Mouse (Mus musculus) limb, embryonic 14.5 days (tissue): ENCODE data around the gene Olfr681. TPM values are rescaled to one million over a fixed set of nuclear protein-coding genes. Genes with fewer than 3 reads are reported as not detected.

Experiments
- ATAC-seq: fragments of 200-750 bp; cut with Nextera tagmentation; 2 replicates; pipeline ENCODE4 v1.8.0; 2017; ENCODE audit warnings: low read depth, moderate number of reproducible peaks, moderate TSS enrichment; ENCODE audit not compliant: low FRiP score
- DNase-seq: peaks from one replicate; pipeline ENCODE4 v3.0.0-alpha.2; 2015; ENCODE audit warnings: low spot score
- H3K27ac ChIP-seq: fragments of 300-500 bp; sonication (generic); replicated peaks from 2 replicates; pipeline ENCODE4 v1.5.1; 2014; ENCODE audit warnings: low read depth, mild to moderate bottlenecking, low read length, moderate library complexity, mixed read lengths
- H3K27me3 ChIP-seq: fragments of 300-500 bp; sonication (generic); 2 replicates; pipeline ENCODE4 v1.6.1; 2014; ENCODE audit warnings: low read length, mixed read lengths; ENCODE audit not compliant: control insufficient read depth, insufficient read depth
- H3K36me3 ChIP-seq: fragments of 300-500 bp; sonication (generic); 2 replicates; pipeline ENCODE4 v1.6.1; 2014; ENCODE audit warnings: mild to moderate bottlenecking, low read length, moderate library complexity, mixed read lengths; ENCODE audit not compliant: control insufficient read depth, insufficient read depth
- H3K4me1 ChIP-seq: fragments of 300-500 bp; sonication (generic); 2 replicates; pipeline ENCODE4 v1.6.1; 2014; ENCODE audit warnings: antibody characterized with exemption, low read length, mixed read lengths; ENCODE audit not compliant: control insufficient read depth, insufficient read depth
- H3K4me2 ChIP-seq: fragments of 300-500 bp; sonication (generic); replicated peaks from 2 replicates; pipeline ENCODE4 v1.6.1; 2014; ENCODE audit warnings: low read depth, mild to moderate bottlenecking, low read length, moderate library complexity; ENCODE audit not compliant: severe bottlenecking
- H3K4me3 ChIP-seq: fragments of 300-500 bp; sonication (generic); replicated peaks from 2 replicates; pipeline ENCODE4 v1.5.1; 2014; ENCODE audit warnings: low read length
- H3K9ac ChIP-seq: fragments of 300-500 bp; sonication (generic); 2 replicates; pipeline ENCODE4 v1.6.1; 2014; ENCODE audit warnings: mild to moderate bottlenecking, low read depth, low read length, moderate library complexity; ENCODE audit not compliant: severe bottlenecking
- H3K9me3 ChIP-seq: fragments of 300-500 bp; sonication (generic); 2 replicates; pipeline ENCODE4 v1.6.1; 2016; ENCODE audit warnings: low read length; ENCODE audit not compliant: control insufficient read depth
- POLR2A ChIP-seq: fragments of 200-500 bp; IDR thresholded peaks from 2 replicates; pipeline ENCODE4 v1.8.0; 2012; ENCODE audit warnings: inconsistent platforms, mild to moderate bottlenecking, moderate library complexity, borderline replicate concordance; ENCODE audit not compliant: insufficient read depth, insufficient read length; ENCODE audit errors: extremely low read depth
- WGBS: fragments of 180-500 bp; shearing (Covaris S2); extraction: QIAGEN DNeasy Blood & Tissue Kit; methylation state at CpG from one replicate; pipeline ENCODE4 v1.1.7; 2014; 5-methylcytosine and 5-hydroxymethylcytosine counted together
- polyA plus RNA-seq, 2 experiments: library from polyadenylated mRNA; depleted of rRNA in 1 of 2; stranded (reverse) in 1 of 2; unstranded in 1 of 2; fragments of >200 nt; fragmentation: Nextera tagmentation in 1 of 2; extraction: Ambion mirVana in 1 of 2; gene quantifications; 2 replicates each; pipeline versions ENCODE4 v1.2.1 to v1.2.3; 2012 to 2014

The Olfr681 gene
- polyA plus RNA-seq, 2 experiments = not detected

DNA sequence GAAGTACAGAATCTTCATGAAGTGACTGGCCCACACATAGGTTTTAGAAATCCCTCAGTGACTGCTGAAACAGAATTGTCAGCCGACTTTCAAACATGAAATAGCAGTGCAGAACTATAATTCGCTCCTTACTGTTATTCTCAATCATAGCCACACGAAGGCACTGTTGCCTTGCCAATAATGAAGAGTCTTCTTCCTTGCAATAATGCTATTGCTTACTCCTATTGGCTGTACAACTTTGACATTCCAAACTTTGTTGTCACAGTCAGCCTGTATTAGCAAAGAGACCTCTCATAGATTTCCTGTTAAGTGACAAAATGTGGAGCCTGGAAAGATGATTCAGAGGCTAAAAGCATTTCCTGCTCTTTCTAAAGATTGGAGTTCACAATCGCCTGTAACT is 54.1 kb downstream of the Olfr681 start:
- no peaks in the 10 kb centered on the region for H3K4me1 ChIP-seq
- H3K9ac ChIP-seq = no peak overlapping the region
- no peak overlapping the region for H3K4me3 ChIP-seq
- WGBS = 54% methylated on average over 4 of the region's 4 CpGs
- H3K27me3 ChIP-seq = no peaks in the 10 kb centered on the region
- no peak overlapping the region for H3K27ac ChIP-seq
- H3K9me3 ChIP-seq = no peaks in the 10 kb centered on the region
- ATAC-seq (no peak), DNase-seq (peak; percentile 7)
- no peaks in the 10 kb centered on the region for H3K36me3 ChIP-seq
- no peak overlapping the region for H3K4me2 ChIP-seq
- TF ChIP-seq POLR2A = no peak

Other genes with a start within 250 kb of the Olfr681 start
- not detected in 2 replicates for gene Olfr665, start 238.8 kb upstream of the Olfr681 start, polyA plus RNA-seq (2012; rRNA removed)
- gene Olfr665, start 238.8 kb upstream of the Olfr681 start, polyA plus RNA-seq (2014; fragmentation: Nextera tagmentation; extraction: Ambion mirVana) = not detected in 2 replicates
- gene Olfr666, start 220.9 kb upstream of the Olfr681 start, polyA plus RNA-seq (2012; rRNA removed) = not detected in 2 replicates
- gene Olfr666, start 220.9 kb upstream of the Olfr681 start, polyA plus RNA-seq (2014; fragmentation: Nextera tagmentation; extraction: Ambion mirVana) = not detected in 2 replicates
- not detected in 2 replicates for gene Olfr667, start 195.4 kb upstream of the Olfr681 start, polyA plus RNA-seq (2012; rRNA removed)
- gene Olfr667, start 195.4 kb upstream of the Olfr681 start, polyA plus RNA-seq (2014; fragmentation: Nextera tagmentation; extraction: Ambion mirVana) = not detected in 2 replicates
- gene Olfr668, start 188.8 kb upstream of the Olfr681 start, polyA plus RNA-seq (2012; rRNA removed) = not detected in 2 replicates
- gene Olfr668, start 188.8 kb upstream of the Olfr681 start, polyA plus RNA-seq (2014; fragmentation: Nextera tagmentation; extraction: Ambion mirVana) = not detected in 2 replicates
- 0.10 TPM in 1 of 2 replicates, not detected in the other for gene Olfr669, start 182.6 kb upstream of the Olfr681 start, polyA plus RNA-seq (2012; rRNA removed)
- not detected in 2 replicates for gene Olfr669, start 182.6 kb upstream of the Olfr681 start, polyA plus RNA-seq (2014; fragmentation: Nextera tagmentation; extraction: Ambion mirVana)
- gene Olfr670, start 154.2 kb upstream of the Olfr681 start, polyA plus RNA-seq (2012; rRNA removed) = not detected in 2 replicates
- 0.07 and 0.14 TPM in 2 replicates for gene Olfr670, start 154.2 kb upstream of the Olfr681 start, polyA plus RNA-seq (2014; fragmentation: Nextera tagmentation; extraction: Ambion mirVana)
- not detected in 2 replicates for gene Olfr671, start 137.7 kb upstream of the Olfr681 start, polyA plus RNA-seq (2012; rRNA removed)
- not detected in 2 replicates for gene Olfr671, start 137.7 kb upstream of the Olfr681 start, polyA plus RNA-seq (2014; fragmentation: Nextera tagmentation; extraction: Ambion mirVana)
- not detected in 2 replicates for gene Olfr672, start 114.8 kb upstream of the Olfr681 start, polyA plus RNA-seq (2012; rRNA removed)
- not detected in 2 replicates for gene Olfr672, start 114.8 kb upstream of the Olfr681 start, polyA plus RNA-seq (2014; fragmentation: Nextera tagmentation; extraction: Ambion mirVana)
- gene Olfr675, start 88.4 kb upstream of the Olfr681 start, polyA plus RNA-seq (2012; rRNA removed) = not detected in 2 replicates
- not detected in 2 replicates for gene Olfr675, start 88.4 kb upstream of the Olfr681 start, polyA plus RNA-seq (2014; fragmentation: Nextera tagmentation; extraction: Ambion mirVana)
- gene Olfr676, start 84.1 kb upstream of the Olfr681 start, polyA plus RNA-seq (2012; rRNA removed) = not detected in 2 replicates
- not detected in 2 replicates for gene Olfr676, start 84.1 kb upstream of the Olfr681 start, polyA plus RNA-seq (2014; fragmentation: Nextera tagmentation; extraction: Ambion mirVana)
- gene Olfr677, start 65.5 kb upstream of the Olfr681 start, polyA plus RNA-seq (2012; rRNA removed) = not detected in 2 replicates
- not detected in 2 replicates for gene Olfr677, start 65.5 kb upstream of the Olfr681 start, polyA plus RNA-seq (2014; fragmentation: Nextera tagmentation; extraction: Ambion mirVana)
- not detected in 2 replicates for gene Olfr678, start 52.4 kb upstream of the Olfr681 start, polyA plus RNA-seq (2012; rRNA removed)
- not detected in 2 replicates for gene Olfr678, start 52.4 kb upstream of the Olfr681 start, polyA plus RNA-seq (2014; fragmentation: Nextera tagmentation; extraction: Ambion mirVana)
- not detected in 2 replicates for gene Olfr679, start 35.6 kb upstream of the Olfr681 start, polyA plus RNA-seq (2012; rRNA removed)
- gene Olfr679, start 35.6 kb upstream of the Olfr681 start, polyA plus RNA-seq (2014; fragmentation: Nextera tagmentation; extraction: Ambion mirVana) = not detected in 2 replicates
- not detected in 2 replicates for gene Olfr680-ps1, start 24.0 kb upstream of the Olfr681 start, polyA plus RNA-seq (2012; rRNA removed)
- gene Olfr680-ps1, start 24.0 kb upstream of the Olfr681 start, polyA plus RNA-seq (2014; fragmentation: Nextera tagmentation; extraction: Ambion mirVana) = not detected in 2 replicates
- gene Olfr683, start 30.2 kb downstream of the Olfr681 start, polyA plus RNA-seq (2012; rRNA removed) = not detected in 2 replicates
- gene Olfr683, start 30.2 kb downstream of the Olfr681 start, polyA plus RNA-seq (2014; fragmentation: Nextera tagmentation; extraction: Ambion mirVana) = not detected in 2 replicates
- gene Olfr684, start 46.8 kb downstream of the Olfr681 start, polyA plus RNA-seq (2012; rRNA removed) = not detected in 2 replicates
- not detected in 2 replicates for gene Olfr684, start 46.8 kb downstream of the Olfr681 start, polyA plus RNA-seq (2014; fragmentation: Nextera tagmentation; extraction: Ambion mirVana)
- gene Olfr685, start 69.2 kb downstream of the Olfr681 start, polyA plus RNA-seq (2012; rRNA removed) = not detected in 2 replicates
- not detected in 2 replicates for gene Olfr685, start 69.2 kb downstream of the Olfr681 start, polyA plus RNA-seq (2014; fragmentation: Nextera tagmentation; extraction: Ambion mirVana)
- not detected in 2 replicates for gene Olfr686, start 90.6 kb downstream of the Olfr681 start, polyA plus RNA-seq (2012; rRNA removed)
- not detected in 2 replicates for gene Olfr686, start 90.6 kb downstream of the Olfr681 start, polyA plus RNA-seq (2014; fragmentation: Nextera tagmentation; extraction: Ambion mirVana)
- not detected in 2 replicates for gene Olfr688, start 171.3 kb downstream of the Olfr681 start, polyA plus RNA-seq (2012; rRNA removed)
- gene Olfr688, start 171.3 kb downstream of the Olfr681 start, polyA plus RNA-seq (2014; fragmentation: Nextera tagmentation; extraction: Ambion mirVana) = not detected in 2 replicates
- not detected in 2 replicates for gene Olfr689, start 194.3 kb downstream of the Olfr681 start, polyA plus RNA-seq (2012; rRNA removed)
- gene Olfr689, start 194.3 kb downstream of the Olfr681 start, polyA plus RNA-seq (2014; fragmentation: Nextera tagmentation; extraction: Ambion mirVana) = not detected in 2 replicates
- not detected in 2 replicates for gene Olfr690, start 217.3 kb downstream of the Olfr681 start, polyA plus RNA-seq (2012; rRNA removed)
- gene Olfr690, start 217.3 kb downstream of the Olfr681 start, polyA plus RNA-seq (2014; fragmentation: Nextera tagmentation; extraction: Ambion mirVana) = not detected in 2 replicates
- gene Olfr691, start 225.4 kb downstream of the Olfr681 start, polyA plus RNA-seq (2012; rRNA removed) = 0.04 TPM in 1 of 2 replicates, not detected in the other
- not detected in 2 replicates for gene Olfr691, start 225.4 kb downstream of the Olfr681 start, polyA plus RNA-seq (2014; fragmentation: Nextera tagmentation; extraction: Ambion mirVana)